Mouse (Mus musculus): ENCODE data around the gene Csgalnact2. TPM values are rescaled to one million over a fixed set of nuclear protein-coding genes. Genes with fewer than 3 reads are reported as not detected.
A peak's percentile ranks its signal among the peaks of the same experiment; 100 is the strongest.

Gene Csgalnact2
- polyA plus RNA-seq, 1 experiment from 2014 or later = 9.4 TPM

GRCm38 (mm10) chr6:118167013-118167412, 28.1 kb upstream of the Csgalnact2 start:
- Histone ChIP-seq H3K27me3 (replicated peaks) (no peaks in the 10 kb centered on the region), H3K36me3 (no peaks in the 10 kb centered on the region), H3K4me1 (peaks cover 7% of the 10 kb centered on the region; the same call in 1 of the 2 replicates), H3K4me3 (no peak overlapping the region), H3K9me3 (replicated peaks) (no peaks in the 10 kb centered on the region), H3K4me2 (no peak overlapping the region), H3K9ac (no peak overlapping the region), H3K27ac (no peak overlapping the region)
- ATAC-seq = peak; percentile 60; the same call in 1 of the 2 replicates
- WGBS (ENCODE audit: insufficient replicate concordance) = 41% methylated on average over 9 of the region's 9 CpGs

- WGBS (ENCODE audit: insufficient replicate concordance) = 71% methylated on average over 1 of the region's 1 CpGs
These were observed 26.6 kb upstream of the Csgalnact2 start for GRCm38 (mm10) chr6:118165516-118165915.

GRCm38 (mm10) chr6:118164691-118165090, 25.8 kb upstream of the Csgalnact2 start:
- no peaks in the 10 kb centered on the region for H3K9me3 ChIP-seq (replicated peaks)
- H3K4me2 ChIP-seq = no peak overlapping the region
- H3K27me3 ChIP-seq (replicated peaks) = no peaks in the 10 kb centered on the region
- no peak for ATAC-seq
- WGBS (ENCODE audit: insufficient replicate concordance) = 33% methylated on average over 8 of the region's 8 CpGs
- H3K4me3 ChIP-seq = no peak overlapping the region
- H3K9ac ChIP-seq = no peak overlapping the region
- no peaks in the 10 kb centered on the region for H3K36me3 ChIP-seq
- no peak overlapping the region for H3K27ac ChIP-seq
- H3K4me1 ChIP-seq = peaks cover 7% of the 10 kb centered on the region; the same call in 1 of the 2 replicates

More at GRCm38 (mm10) chr6:118165516-118165915, 26.6 kb upstream of the Csgalnact2 start:
- H3K4me2 ChIP-seq = no peak overlapping the region
- H3K36me3 ChIP-seq = no peaks in the 10 kb centered on the region
- H3K9ac ChIP-seq = no peak overlapping the region
- H3K27ac ChIP-seq = no peak overlapping the region
- no peak for ATAC-seq
- H3K4me3 ChIP-seq = no peak overlapping the region
- peaks cover 7% of the 10 kb centered on the region; the same call in 1 of the 2 replicates for H3K4me1 ChIP-seq
- no peaks in the 10 kb centered on the region for H3K9me3 ChIP-seq (replicated peaks)
- no peaks in the 10 kb centered on the region for H3K27me3 ChIP-seq (replicated peaks)

- no peak overlapping the region for H3K4me3 ChIP-seq
- no peaks in the 10 kb centered on the region for H3K27me3 ChIP-seq (replicated peaks)
- no peaks in the 10 kb centered on the region for H3K9me3 ChIP-seq (replicated peaks)
- no peak overlapping the region for H3K27ac ChIP-seq
- H3K4me1 ChIP-seq = peaks cover 7% of the 10 kb centered on the region; the same call in 1 of the 2 replicates
- H3K9ac ChIP-seq = no peak overlapping the region
- no peaks in the 10 kb centered on the region for H3K36me3 ChIP-seq
- WGBS (ENCODE audit: insufficient replicate concordance) = 82% methylated on average over 2 of the region's 2 CpGs
- H3K4me2 ChIP-seq = no peak overlapping the region
- ATAC-seq = no peak
These were observed 24.1 kb upstream of the Csgalnact2 start for GRCm38 (mm10) chr6:118163086-118163485.

- no peak for ATAC-seq
- Histone ChIP-seq H3K27ac (no peak overlapping the region), H3K9ac (no peak overlapping the region), H3K4me2 (no peak overlapping the region), H3K36me3 (no peaks in the 10 kb centered on the region), H3K4me1 (peaks cover 7% of the 10 kb centered on the region; the same call in 1 of the 2 replicates), H3K9me3 (replicated peaks) (no peaks in the 10 kb centered on the region), H3K4me3 (no peak overlapping the region), H3K27me3 (replicated peaks) (no peaks in the 10 kb centered on the region)
- WGBS (ENCODE audit: insufficient replicate concordance) = 75% methylated on average over 12 of the region's 12 CpGs
These were observed 23.6 kb upstream of the Csgalnact2 start for GRCm38 (mm10) chr6:118162457-118163082.

- no peaks in the 10 kb centered on the region for H3K9me3 ChIP-seq (replicated peaks)
- 64% methylated on average over 5 of the region's 5 CpGs for WGBS (ENCODE audit: insufficient replicate concordance)
- H3K27ac ChIP-seq = no peak overlapping the region
- H3K4me3 ChIP-seq = no peak overlapping the region
- H3K4me2 ChIP-seq = no peak overlapping the region
- H3K4me1 ChIP-seq = no peaks in the 10 kb centered on the region
- ATAC-seq = no peak
- H3K27me3 ChIP-seq (replicated peaks) = no peaks in the 10 kb centered on the region
- no peak overlapping the region for H3K9ac ChIP-seq
- H3K36me3 ChIP-seq = no peaks in the 10 kb centered on the region
These were observed 14.2 kb upstream of the Csgalnact2 start for GRCm38 (mm10) chr6:118153091-118153490.

GRCm38 (mm10) chr6:118150988-118151387, 12.0 kb upstream of the Csgalnact2 start:
- Histone ChIP-seq H3K4me1 (no peaks in the 10 kb centered on the region), H3K4me3 (no peak overlapping the region), H3K27me3 (replicated peaks) (no peaks in the 10 kb centered on the region), H3K9me3 (replicated peaks) (no peaks in the 10 kb centered on the region), H3K9ac (no peak overlapping the region), H3K27ac (no peak overlapping the region), H3K4me2 (no peak overlapping the region), H3K36me3 (no peaks in the 10 kb centered on the region)
- ATAC-seq = no peak
- WGBS (ENCODE audit: insufficient replicate concordance) = 60% methylated on average over 8 of the region's 8 CpGs

GRCm38 (mm10) chr6:118150538-118150937, 11.6 kb upstream of the Csgalnact2 start:
- no peaks in the 10 kb centered on the region for H3K36me3 ChIP-seq
- H3K4me2 ChIP-seq = no peak overlapping the region
- no peak overlapping the region for H3K27ac ChIP-seq
- 71% methylated on average over 2 of the region's 2 CpGs for WGBS (ENCODE audit: insufficient replicate concordance)
- no peaks in the 10 kb centered on the region for H3K27me3 ChIP-seq (replicated peaks)
- no peaks in the 10 kb centered on the region for H3K9me3 ChIP-seq (replicated peaks)
- no peak overlapping the region for H3K4me3 ChIP-seq
- H3K9ac ChIP-seq = no peak overlapping the region
- ATAC-seq = no peak
- H3K4me1 ChIP-seq = no peaks in the 10 kb centered on the region

- H3K4me1 ChIP-seq = no peaks in the 10 kb centered on the region
- WGBS (ENCODE audit: insufficient replicate concordance) = 61% methylated on average over 4 of the region's 4 CpGs
- no peaks in the 10 kb centered on the region for H3K27me3 ChIP-seq (replicated peaks)
- H3K4me3 ChIP-seq = no peak overlapping the region
- no peak overlapping the region for H3K27ac ChIP-seq
- no peak overlapping the region for H3K9ac ChIP-seq
- H3K4me2 ChIP-seq = no peak overlapping the region
- H3K36me3 ChIP-seq = no peaks in the 10 kb centered on the region
- H3K9me3 ChIP-seq (replicated peaks) = no peaks in the 10 kb centered on the region
- ATAC-seq = no peak
These were observed 11.2 kb upstream of the Csgalnact2 start for GRCm38 (mm10) chr6:118150128-118150527.

- Histone ChIP-seq H3K9ac (no peak overlapping the region), H3K27me3 (replicated peaks) (no peaks in the 10 kb centered on the region), H3K4me2 (no peak overlapping the region), H3K9me3 (replicated peaks) (no peaks in the 10 kb centered on the region), H3K36me3 (no peaks in the 10 kb centered on the region), H3K27ac (no peak overlapping the region), H3K4me1 (peaks cover 23% of the 10 kb centered on the region), H3K4me3 (no peak overlapping the region)
- ATAC-seq = no peak
- WGBS (ENCODE audit: insufficient replicate concordance) = 65% methylated on average over 6 of the region's 6 CpGs
These were observed 2.0 kb upstream of the Csgalnact2 start for GRCm38 (mm10) chr6:118140961-118141360.

GRCm38 (mm10) chr6:118137148-118137547, 1.8 kb downstream of the Csgalnact2 start:
- H3K27ac ChIP-seq = peak overlapping the region; percentile 39; the same call in 1 of the 2 replicates
- H3K36me3 ChIP-seq = no peaks in the 10 kb centered on the region
- ATAC-seq = no peak
- H3K9ac ChIP-seq = peak overlapping the region; percentile 31; the same call in 1 of the 2 replicates
- no peaks in the 10 kb centered on the region for H3K9me3 ChIP-seq (replicated peaks)
- H3K4me2 ChIP-seq = peak overlapping the region; percentile 84
- 15% methylated on average over 2 of the region's 2 CpGs for WGBS (ENCODE audit: insufficient replicate concordance)
- peak overlapping the region; percentile 6; the same call in 1 of the 2 replicates for H3K4me3 ChIP-seq
- no peaks in the 10 kb centered on the region for H3K27me3 ChIP-seq (replicated peaks)
- H3K4me1 ChIP-seq = peaks cover 34% of the 10 kb centered on the region

- H3K4me2 ChIP-seq = no peak overlapping the region
- no peak overlapping the region for H3K27ac ChIP-seq
- H3K9ac ChIP-seq = no peak overlapping the region
- no peak for ATAC-seq
- no peak overlapping the region for H3K4me3 ChIP-seq
- WGBS (ENCODE audit: insufficient replicate concordance) = 79% methylated on average over 1 of the region's 1 CpGs
- H3K9me3 ChIP-seq (replicated peaks) = no peaks in the 10 kb centered on the region
- H3K27me3 ChIP-seq (replicated peaks) = no peaks in the 10 kb centered on the region
- H3K4me1 ChIP-seq = peaks cover 42% of the 10 kb centered on the region
- H3K36me3 ChIP-seq = no peaks in the 10 kb centered on the region
These were observed 4.5 kb downstream of the Csgalnact2 start for GRCm38 (mm10) chr6:118134461-118134860.
